Mouse (Mus musculus) liver, embryonic 14.5 days (tissue): ENCODE measurements around the gene Lima1.

Source experiments
- CTCF ChIP-seq: IDR thresholded peaks from 2 replicates; pipeline ENCODE4 v1.5.1; 2016; ENCODE audit warnings: antibody characterized with exemption, low read depth, control low read depth
- EP300 ChIP-seq: IDR thresholded peaks from 2 replicates; pipeline ENCODE4 v1.6.1; 2016; ENCODE audit warnings: antibody characterized with exemption, low read depth

DNA sequence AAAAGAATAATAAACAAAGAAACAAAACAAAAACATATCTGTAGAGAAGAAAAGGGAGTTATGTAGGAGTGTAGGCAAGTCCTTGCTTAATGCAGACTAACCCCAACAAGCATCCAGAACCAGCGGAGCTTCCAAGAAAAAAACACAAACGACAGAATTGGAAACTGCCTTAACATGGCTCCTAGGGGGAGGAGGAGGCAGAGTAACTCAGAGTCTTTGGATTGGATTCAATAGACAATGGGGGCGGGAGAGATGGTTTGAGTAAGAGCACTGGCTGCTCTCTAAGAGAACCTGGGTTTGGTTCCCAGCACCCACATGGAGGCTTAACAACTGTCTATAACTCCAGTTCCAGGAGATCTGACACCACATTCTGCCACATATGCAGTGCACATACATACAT lies 143.6 kb downstream of the Lima1 start:
- TF ChIP-seq EP300, result no peak
- TF ChIP-seq CTCF, result no peak
